Comparison of ENCODE assay signal across 9 mouse cellular contexts in the genomic region with DNA sequence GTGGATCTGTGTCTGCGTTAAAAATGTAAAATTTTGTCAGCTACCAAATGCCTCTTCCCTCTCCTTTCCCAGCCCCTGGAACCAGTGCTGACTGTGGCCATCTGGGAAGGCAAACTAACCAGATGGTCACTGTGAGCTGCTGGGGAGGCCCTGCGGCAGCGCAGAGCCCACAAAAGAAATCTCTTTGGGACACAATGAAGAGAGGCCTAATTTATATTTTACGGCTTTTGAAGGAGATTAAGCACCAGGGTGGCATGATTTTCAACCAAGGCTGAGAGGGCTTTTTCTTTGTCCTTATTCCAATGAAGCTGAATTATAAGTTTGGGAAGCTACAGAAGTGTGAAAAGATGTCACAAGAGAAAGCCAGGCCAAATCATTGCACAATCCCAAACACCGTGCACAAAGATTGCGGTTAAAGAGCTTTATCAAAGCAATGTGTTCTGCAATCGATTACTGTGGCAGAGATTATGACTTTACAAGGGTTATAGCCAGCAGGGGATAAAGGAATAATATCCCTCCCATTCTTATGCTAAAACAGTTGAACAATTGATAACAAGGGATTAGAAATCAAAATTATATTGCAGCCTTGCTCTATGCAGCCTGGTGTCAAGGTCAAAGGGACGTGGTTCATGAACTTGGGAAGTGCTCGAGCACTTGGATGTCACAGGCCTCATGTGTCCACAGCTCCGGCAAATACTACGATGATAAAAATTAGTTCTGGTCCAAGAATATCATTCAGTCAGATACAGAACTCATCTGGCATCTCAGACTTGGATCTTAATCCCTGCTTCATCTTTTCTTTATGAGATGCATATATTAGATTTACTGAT.
A peak's percentile ranks its signal among the peaks of the same experiment; 100 is the strongest.
DNase-seq lines count a peak whose midpoint lies in the region; ATAC-seq and TF ChIP-seq lines count a peak whose summit lies in the region.
"Had no signal": no experiment of that assay in that cellular context is flagged by ENCODE, and none has a peak within 500 bp of the region (broad histone marks: within the 10 kb centered on the region; RNA-seq: fewer than 3 reads in every experiment).

No protein-coding gene starts in this region.

- ATAC-seq in forebrain, postnatal 0 days, result peak; percentile 97

- H3K4me1 ChIP-seq in forebrain, postnatal 0 days (ENCODE audit: insufficient read depth), result no peaks in the 10 kb centered on the region

- TF ChIP-seq CTCF in forebrain, postnatal 0 days (IDR thresholded peaks at IDR 0.05; ENCODE audit: low read depth), result no peak

- DNase-seq in frontal cortex, adult 2 months (ENCODE audit: extremely low spot score in 1 of 2, low spot score in 1 of 2), result peak; percentile 18 to 60
- DNase-seq in frontal cortex, postnatal 14 days (ENCODE audit: low spot score in 2 of 2), result no peak
- peak; percentile 85 for DNase-seq in forebrain, postnatal 0 days
- DNase-seq in left cerebral cortex, postnatal 36 days (ENCODE audit: low spot score in 2 of 2), result peak; percentile 46 to 58
- DNase-seq in right cerebral cortex, adult 2 months (ENCODE audit: low spot score in 2 of 2), result peak; percentile 30 to 38
- no peak for DNase-seq in c-Kit-positive CD71-positive TER-119-positive erythroid progenitor cells, embryonic 14.5 days (ENCODE audit: low spot score)
- no peak for DNase-seq in adrenal gland, adult 18-20 months (ENCODE audit: low spot score in 2 of 2)
- DNase-seq in gastrocnemius, adult 18-20 months (ENCODE audit: low spot score), result no peak

- 18% methylated on average over 11 of the region's 11 CpGs for WGBS in forebrain, postnatal 0 days

- no peak overlapping the region for H3K9ac ChIP-seq in forebrain, postnatal 0 days
- H3K9ac ChIP-seq: limb, embryonic 13.5 days had no signal

- H3K36me3 ChIP-seq in forebrain, postnatal 0 days (ENCODE audit: insufficient read depth), result no peaks in the 10 kb centered on the region
- H3K36me3 ChIP-seq: limb, embryonic 13.5 days had no signal

- H3K9me3 ChIP-seq in forebrain, postnatal 0 days (ENCODE audit: low read length), result no peaks in the 10 kb centered on the region
- H3K9me3 ChIP-seq: limb, embryonic 13.5 days had no signal

- intact Hi-C loops in left cerebral cortex, postnatal 36 days (cut with DNase I), result no loop called here

- peak overlapping the region; percentile 77 for H3K27ac ChIP-seq in forebrain, postnatal 0 days (ENCODE audit: low read depth, low read length)
- H3K27ac ChIP-seq: limb, embryonic 13.5 days had no signal

- H3K27me3 ChIP-seq in forebrain, postnatal 0 days (ENCODE audit: insufficient read depth, low read length), result no peaks in the 10 kb centered on the region
- H3K27me3 ChIP-seq: limb, embryonic 13.5 days had no signal

- no peak overlapping the region for H3K4me3 ChIP-seq in forebrain, postnatal 0 days (ENCODE audit: low read depth, low read length)
- H3K4me3 ChIP-seq: limb, embryonic 13.5 days had no signal

- no peak overlapping the region for H3K4me2 ChIP-seq in forebrain, postnatal 0 days (ENCODE audit: low read depth)
- H3K4me2 ChIP-seq: limb, embryonic 13.5 days had no signal

Comparison
In these comparisons a context has a peak if more than half of its experiments do, and no peak if none do; other contexts are left out.
1. DNase-seq: peak in frontal cortex, adult 2 months (2 of 2), forebrain, postnatal 0 days (single experiment), left cerebral cortex, postnatal 36 days (2 of 2) and right cerebral cortex, adult 2 months (2 of 2); none in frontal cortex, postnatal 14 days (0 of 2), c-Kit-positive CD71-positive TER-119-positive erythroid progenitor cells, embryonic 14.5 days (single experiment), adrenal gland, adult 18-20 months (0 of 2) and gastrocnemius, adult 18-20 months (single experiment).